Comparison of ENCODE assay signal across 7 mouse cellular contexts in the genomic region with DNA sequence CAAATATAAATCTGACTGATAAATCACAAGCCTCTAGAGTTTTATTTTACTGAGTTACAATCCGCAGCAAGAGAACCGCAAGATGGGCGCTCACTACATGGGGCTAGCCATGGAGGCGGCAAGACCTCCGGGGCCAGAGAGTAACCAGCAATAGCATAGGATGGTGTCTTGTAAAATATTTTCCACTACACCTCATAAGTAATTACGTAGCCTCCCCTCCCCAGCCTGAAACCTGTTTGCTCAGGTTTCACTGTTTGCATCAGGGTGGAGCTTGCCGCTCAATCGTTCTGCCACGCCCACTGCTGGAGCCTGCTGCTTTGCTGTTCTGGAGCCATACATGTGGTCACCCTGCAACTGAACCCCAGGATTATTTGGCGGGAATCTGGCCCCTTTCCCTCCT. TPM values are rescaled to one million over a fixed set of nuclear protein-coding genes. Genes with fewer than 3 reads are reported as not detected.
A peak's percentile ranks its signal among the peaks of the same experiment; 100 is the strongest.
DNase-seq lines count a peak whose midpoint lies in the region; ATAC-seq and TF ChIP-seq lines count a peak whose summit lies in the region.
"Not testable (repeated sequence)": the region's sequence is repeated elsewhere in the genome, so short reads cannot be mapped to it uniquely, and the experiment has no call there.

No protein-coding gene starts in this region.

- ATAC-seq in embryonic facial prominence, embryonic 11.5 days (replicated peaks; ENCODE audit: insufficient number of reproducible peaks, low FRiP score, low TSS enrichment, low read depth); hindbrain, embryonic 16.5 days; kidney, postnatal 0 days (replicated peaks; ENCODE audit: low FRiP score, low read depth); liver, embryonic 12.5 days; neural tube, embryonic 14.5 days (ENCODE audit: low read depth): not testable (repeated sequence)

- H3K4me3 ChIP-seq in embryonic facial prominence, embryonic 11.5 days (ENCODE audit: low read depth, low read length); neural tube, embryonic 14.5 days (ENCODE audit: low read depth, low read length): not testable (repeated sequence)
- H3K4me3 ChIP-seq in heart, embryonic 10.5 days, result peak overlapping the region; percentile 23
- H3K4me3 ChIP-seq in hindbrain, embryonic 16.5 days (ENCODE audit: low read length), result peak overlapping the region; percentile 28
- 0 out of 2 replicates have a peak overlapping the region, but pooled peaks have one; percentile 11 for H3K4me3 ChIP-seq in kidney, postnatal 0 days (replicated peaks; ENCODE audit: low read depth, low read length)
- peak overlapping the region; percentile 22; the same call in 1 of the 2 replicates for H3K4me3 ChIP-seq in liver, embryonic 12.5 days

- H3K4me2 ChIP-seq in embryonic facial prominence, embryonic 11.5 days (ENCODE audit: low read depth, low read length), result peak overlapping the region; percentile 34; the same call in 1 of the 2 replicates
- peak overlapping the region; percentile 49 for H3K4me2 ChIP-seq in hindbrain, embryonic 16.5 days (ENCODE audit: low read length)
- H3K4me2 ChIP-seq in kidney, postnatal 0 days (ENCODE audit: low read length), result peak overlapping the region; percentile 48
- peak overlapping the region; percentile 62 for H3K4me2 ChIP-seq in liver, embryonic 12.5 days
- H3K4me2 ChIP-seq in neural tube, embryonic 14.5 days (ENCODE audit: low read depth, low read length), result peak overlapping the region; percentile 33; the same call in 1 of the 2 replicates

- not testable (repeated sequence) for DNase-seq in embryonic facial prominence, embryonic 11.5 days (ENCODE audit: low spot score); heart, embryonic 10.5 days (ENCODE audit: low spot score); kidney, postnatal 0 days (ENCODE audit: low spot score)
- DNase-seq in lung, postnatal 36 days, result peak; percentile 60

- H3K9me3 ChIP-seq in embryonic facial prominence, embryonic 11.5 days (replicated peaks; ENCODE audit: control insufficient read depth, low read length); heart, embryonic 10.5 days; hindbrain, embryonic 16.5 days (ENCODE audit: control insufficient read depth, low read length); kidney, postnatal 0 days (replicated peaks; ENCODE audit: low read length); liver, embryonic 12.5 days (replicated peaks); neural tube, embryonic 14.5 days (ENCODE audit: control insufficient read depth, low read length): not testable (repeated sequence)

- not testable (repeated sequence) for TF ChIP-seq CTCF in kidney, postnatal 0 days (IDR thresholded peaks at IDR 0.05; ENCODE audit: low read depth)

- WGBS in embryonic facial prominence, embryonic 11.5 days, result 22% methylated on average over 10 of the region's 10 CpGs
- 27% methylated on average over 10 of the region's 10 CpGs for WGBS in heart, embryonic 10.5 days
- 28% methylated on average over 10 of the region's 10 CpGs for WGBS in hindbrain, embryonic 16.5 days
- 17% methylated on average over 10 of the region's 10 CpGs for WGBS in kidney, postnatal 0 days
- WGBS in liver, embryonic 12.5 days (ENCODE audit: insufficient replicate concordance), result 23% methylated on average over 10 of the region's 10 CpGs
- WGBS in neural tube, embryonic 14.5 days, result 27% methylated on average over 10 of the region's 10 CpGs

- H3K4me1 ChIP-seq in embryonic facial prominence, embryonic 11.5 days (ENCODE audit: control insufficient read depth, insufficient read depth, low read length); heart, embryonic 10.5 days; hindbrain, embryonic 16.5 days (ENCODE audit: control insufficient read depth, insufficient read depth, low read depth, low read length); kidney, postnatal 0 days (replicated peaks; ENCODE audit: insufficient read depth, low read length); liver, embryonic 12.5 days; neural tube, embryonic 14.5 days (ENCODE audit: control insufficient read depth, insufficient read depth, low read length): not testable (repeated sequence)

- H3K36me3 ChIP-seq in embryonic facial prominence, embryonic 11.5 days (replicated peaks; ENCODE audit: control insufficient read depth, insufficient read depth, low read depth, low read length); heart, embryonic 10.5 days; hindbrain, embryonic 16.5 days (ENCODE audit: control insufficient read depth, insufficient read depth, low read length); kidney, postnatal 0 days (ENCODE audit: insufficient read depth, low read length); liver, embryonic 12.5 days; neural tube, embryonic 14.5 days (ENCODE audit: control insufficient read depth, insufficient read depth, low read length): not testable (repeated sequence)

- H3K9ac ChIP-seq in embryonic facial prominence, embryonic 11.5 days (replicated peaks; ENCODE audit: low read length); hindbrain, embryonic 16.5 days (ENCODE audit: low read depth, low read length); kidney, postnatal 0 days (ENCODE audit: low read depth, low read length); liver, embryonic 12.5 days; neural tube, embryonic 14.5 days (replicated peaks; ENCODE audit: low read depth, low read length): not testable (repeated sequence)

- H3K27me3 ChIP-seq in embryonic facial prominence, embryonic 11.5 days (ENCODE audit: control insufficient read depth, insufficient read depth, low read length); heart, embryonic 10.5 days (ENCODE audit: insufficient read depth, poor library complexity, severe bottlenecking); hindbrain, embryonic 16.5 days (replicated peaks; ENCODE audit: control insufficient read depth, insufficient read depth, low read length); kidney, postnatal 0 days (ENCODE audit: insufficient read depth, low read length); liver, embryonic 12.5 days (replicated peaks); neural tube, embryonic 14.5 days (ENCODE audit: control insufficient read depth, insufficient read depth, low read length): not testable (repeated sequence)

- H3K27ac ChIP-seq in embryonic facial prominence, embryonic 11.5 days (replicated peaks; ENCODE audit: low read depth, low read length); hindbrain, embryonic 16.5 days (ENCODE audit: low read depth, low read length); kidney, postnatal 0 days; liver, embryonic 12.5 days; neural tube, embryonic 14.5 days (ENCODE audit: low read depth, low read length): not testable (repeated sequence)
- H3K27ac ChIP-seq in heart, embryonic 10.5 days, result peak overlapping the region; percentile 67; the same call in 1 of the 2 replicates

RNA-seq across cellular contexts. Expression of a gene that starts 7.8 kb away (rescaled TPM):
- polyA plus RNA-seq in embryonic facial prominence, embryonic 11.5 days (2014; fragmentation: Nextera tagmentation; extraction: Ambion mirVana), result not detected in 2 replicates
- 0.05 and 0.18 TPM in 2 replicates for polyA plus RNA-seq in heart, embryonic 10.5 days (2016; fragmentation: Nextera tagmentation; extraction: Ambion mirVana)
- polyA plus RNA-seq in hindbrain, embryonic 16.5 days (2015; fragmentation: Nextera tagmentation; extraction: Ambion mirVana), result 0.06 and 0.10 TPM in 2 replicates
- 5.9 and 6.7 TPM in 2 replicates for polyA plus RNA-seq in kidney, postnatal 0 days (2015; fragmentation: Nextera tagmentation; extraction: Ambion mirVana)
- polyA plus RNA-seq in liver, embryonic 12.5 days (2016; fragmentation: Nextera tagmentation; extraction: Ambion mirVana), result not detected in 2 replicates
- polyA plus RNA-seq in neural tube, embryonic 14.5 days (2014; fragmentation: Nextera tagmentation; extraction: Ambion mirVana), result 0.11 TPM in 1 of 2 replicates, not detected in the other
